Mouse (Mus musculus) right cerebral cortex, postnatal 4 days (tissue): ENCODE measurements around the gene Gm49387.

Experiments used
- DNase-seq: peaks from one replicate; pipeline ENCODE4 v3.0.0-alpha.2; 2022

Gm49387 gene

DNA sequence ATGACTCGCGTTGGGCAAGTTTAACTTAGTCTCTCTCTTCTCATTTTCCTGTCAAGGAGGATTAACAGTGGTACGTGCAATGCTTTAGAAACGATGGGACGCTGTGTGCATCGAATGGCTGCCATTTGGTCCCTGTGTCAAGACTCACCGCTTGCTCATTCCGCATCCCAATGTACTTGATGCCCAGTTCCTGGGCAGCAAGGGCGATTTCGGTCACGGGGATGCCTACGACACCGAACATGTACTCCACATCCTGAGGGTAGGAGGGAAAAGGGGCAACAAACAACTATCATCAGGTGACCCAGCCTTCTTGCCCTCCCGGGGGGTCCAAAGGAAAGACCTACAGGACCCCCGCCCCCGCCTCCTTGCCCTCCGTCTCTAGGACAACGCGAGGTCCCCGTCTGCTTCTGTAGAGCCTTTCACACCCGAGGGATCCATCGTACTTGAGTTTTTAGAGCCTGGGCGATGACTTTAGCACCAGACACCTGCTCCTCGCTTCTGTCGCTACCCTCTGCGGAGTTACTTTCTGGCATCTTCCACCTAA is at the start of gene Gm49387:
Gene Gm49387, minus strand, starts transcription at position 533 of the 544 bp plus-strand sequence.
- no peak for DNase-seq

DNA sequence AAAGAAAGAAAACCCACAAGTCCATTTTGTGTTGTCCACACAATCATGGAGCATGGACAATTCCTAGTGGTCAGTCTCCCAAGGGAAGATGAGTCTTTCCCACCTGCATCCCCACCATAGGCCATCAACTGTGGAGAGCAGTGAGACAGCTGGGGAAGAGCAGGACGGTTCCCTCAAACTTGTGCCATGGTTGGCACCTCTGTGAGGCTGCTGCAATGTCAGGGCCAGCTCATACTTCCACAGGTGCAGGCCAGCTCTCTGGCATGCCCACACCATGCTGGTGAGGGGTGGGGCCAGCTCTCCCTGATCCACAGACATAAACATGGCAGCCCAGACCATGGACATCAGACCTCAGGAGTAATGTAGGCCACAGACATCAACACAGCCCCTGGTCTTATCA is 45.6 kb upstream of the Gm49387 start:
- no peak for DNase-seq

DNA sequence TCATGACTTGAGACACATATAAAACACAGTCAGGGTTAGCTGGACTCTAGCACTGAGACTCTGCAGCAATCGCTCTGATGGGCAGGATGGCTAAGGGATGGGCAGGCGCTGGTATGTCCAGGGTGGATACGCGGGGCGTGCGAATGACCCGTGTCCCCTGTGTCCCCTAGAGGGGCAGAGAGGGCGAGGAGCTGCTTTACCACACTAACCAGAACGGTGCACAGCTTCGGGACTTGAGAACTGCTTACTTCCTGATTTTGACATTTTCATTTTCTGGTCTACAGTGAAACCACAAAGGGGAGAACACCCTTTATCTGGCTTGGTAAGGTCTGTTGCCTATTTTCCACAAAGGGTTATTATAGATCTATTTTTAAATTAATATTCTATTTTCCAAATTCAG is 45.0 kb upstream of the Gm49387 start:
- DNase-seq: no peak

DNA sequence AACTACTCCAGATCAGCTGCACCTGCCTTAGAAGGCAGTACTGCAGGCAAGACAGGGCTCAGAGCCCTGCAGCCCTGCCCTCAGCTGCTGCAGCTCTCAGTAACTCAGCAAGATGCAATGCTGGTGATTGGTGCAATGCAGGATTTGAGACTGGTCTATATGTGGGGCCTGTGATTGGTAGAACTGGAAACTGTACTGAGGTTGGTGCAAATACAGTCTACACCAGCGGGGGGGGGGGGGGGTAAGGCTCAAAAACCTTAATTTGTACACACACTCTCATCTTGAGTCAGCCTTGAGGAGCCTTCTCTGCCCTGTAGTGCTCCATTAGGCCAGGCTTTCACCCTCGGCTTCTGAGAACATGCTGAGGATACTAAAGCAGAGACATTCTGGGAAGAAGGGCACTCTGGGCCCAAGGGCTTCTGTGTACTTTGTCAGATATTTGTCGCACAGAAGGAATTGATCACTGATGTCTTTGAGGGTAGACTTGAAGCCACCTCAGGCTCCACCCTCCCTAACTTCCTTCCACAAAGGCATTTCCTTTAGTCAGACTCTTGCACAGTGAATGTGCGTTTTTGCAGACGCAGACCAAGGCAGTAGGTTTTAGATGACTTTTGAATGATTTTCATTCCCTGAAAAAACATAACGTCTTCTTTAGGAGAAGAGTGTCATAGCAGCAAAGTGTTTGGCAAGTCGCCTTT is 43.8 kb upstream of the Gm49387 start:
- DNase-seq: no peak

DNA sequence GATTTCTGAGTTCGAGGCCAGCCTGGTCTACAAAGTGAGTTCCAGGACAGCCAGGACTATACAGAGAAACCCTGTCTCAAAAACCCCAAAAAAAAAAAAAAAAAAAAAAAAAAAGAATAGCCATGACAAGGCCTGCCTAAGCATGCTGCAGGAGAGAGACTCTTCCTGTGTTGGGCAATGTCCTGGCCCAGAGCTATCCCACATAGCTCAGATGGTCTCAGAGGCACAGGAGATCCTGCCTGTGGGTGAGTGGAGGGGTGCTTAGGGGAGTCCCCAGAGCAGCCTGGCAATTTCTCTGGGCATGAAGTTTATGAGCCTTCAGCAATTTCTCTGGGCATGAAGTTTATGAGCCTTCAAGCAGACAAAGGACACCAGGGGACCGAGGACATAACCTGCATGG is 42.9 kb upstream of the Gm49387 start:
- DNase-seq: no peak

DNA sequence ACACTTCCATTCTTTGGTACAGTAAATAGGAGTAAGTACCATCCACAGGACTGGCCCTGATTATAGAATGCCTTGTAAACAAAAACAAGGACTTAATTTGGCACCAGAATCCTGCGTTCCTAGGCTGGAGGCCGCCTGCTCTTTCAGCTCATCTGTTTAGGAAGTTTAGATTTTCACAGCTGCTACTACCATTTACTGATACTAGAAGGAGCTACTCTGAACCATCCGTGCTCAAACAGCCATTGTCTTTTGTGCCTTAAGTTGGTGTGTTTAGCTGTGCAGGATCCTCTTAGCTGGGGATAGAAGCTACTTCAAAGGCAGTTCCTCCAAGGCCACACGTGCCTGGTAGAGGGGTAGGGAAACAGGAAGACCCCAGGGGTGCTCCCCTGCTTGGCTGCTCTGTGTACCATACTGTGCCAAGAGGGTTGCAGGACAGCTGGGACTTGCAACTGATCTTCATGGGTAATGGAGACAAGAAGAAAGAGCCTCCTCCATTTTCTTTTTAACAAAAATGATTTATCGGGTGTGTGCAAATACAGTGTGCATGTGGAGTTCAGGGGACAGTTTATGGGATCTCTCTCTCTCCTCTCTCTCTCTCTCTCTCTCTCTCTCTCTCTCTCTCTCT is 41.4 kb upstream of the Gm49387 start:
- DNase-seq: no peak

DNA sequence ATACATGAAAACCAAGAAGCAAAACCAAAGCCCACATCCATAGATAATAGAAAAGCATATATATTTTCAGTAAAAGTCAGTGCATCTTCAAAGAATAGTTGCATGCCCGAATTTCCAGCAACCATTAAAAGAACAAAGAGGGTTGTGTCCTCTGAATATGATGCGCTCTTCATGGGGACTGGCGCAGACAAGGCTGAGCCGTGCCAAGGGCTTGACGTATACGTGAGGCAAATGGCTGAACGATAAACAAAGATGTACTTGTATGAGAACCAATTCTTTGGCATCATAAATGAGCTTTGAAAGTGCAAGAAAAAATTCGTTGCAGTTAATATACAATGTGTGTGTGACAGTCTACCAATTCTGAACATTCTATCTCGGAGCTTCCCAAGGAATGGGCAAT is 40.6 kb upstream of the Gm49387 start:
- DNase-seq: no peak

DNA sequence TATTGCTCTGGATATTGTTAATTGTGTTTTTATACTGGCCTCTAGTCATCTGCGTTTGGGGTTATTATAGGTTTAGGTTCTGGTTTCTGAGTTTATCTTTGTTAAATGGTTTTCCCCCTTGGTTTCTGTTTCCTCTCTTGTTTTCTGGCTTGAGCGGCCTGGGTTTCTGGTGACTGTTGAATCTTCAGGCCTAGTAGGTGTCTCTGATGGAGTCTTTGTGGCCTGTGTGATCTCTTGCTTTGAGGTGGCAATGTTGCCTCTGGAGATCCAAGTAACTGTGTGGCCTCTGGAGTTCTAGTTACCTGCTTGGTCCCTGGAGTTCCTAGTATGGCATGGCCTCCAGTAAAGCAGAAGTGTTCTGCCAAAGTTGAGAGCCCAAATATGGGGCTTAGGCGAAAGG is 40.0 kb upstream of the Gm49387 start:
- DNase-seq: no peak

DNA sequence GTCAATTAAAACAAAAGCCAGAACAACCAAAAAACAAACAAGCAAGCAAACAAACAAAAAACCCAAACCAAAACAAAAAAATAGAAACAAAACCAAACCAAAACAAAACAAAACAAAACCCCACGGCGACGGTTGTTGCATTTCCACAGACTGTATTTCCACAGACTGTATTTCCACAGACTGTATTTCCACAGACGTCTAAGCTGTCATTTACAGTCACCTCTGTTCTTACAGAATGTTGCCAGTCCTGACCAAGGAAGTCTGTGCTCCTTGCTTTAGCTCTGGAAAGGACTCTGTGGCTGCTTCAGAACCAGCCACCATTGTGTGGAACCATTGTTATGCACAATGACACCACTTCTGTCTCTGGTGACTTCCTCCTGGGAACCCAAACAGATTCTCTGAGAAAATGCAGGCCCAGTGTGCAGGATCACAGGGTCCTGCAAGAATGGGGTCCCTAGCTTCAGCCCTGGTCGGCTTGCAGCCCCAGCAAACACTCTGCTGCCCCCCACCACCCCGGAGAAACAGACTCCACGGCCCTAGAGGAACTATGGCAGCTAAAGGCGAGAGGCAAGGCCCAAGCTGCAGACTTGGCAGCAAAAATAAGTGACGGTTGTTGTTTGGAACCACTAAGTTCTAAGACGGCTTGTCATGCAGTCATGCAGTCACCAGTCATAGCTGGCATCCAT is 31.1 kb upstream of the Gm49387 start:
- DNase-seq: no peak

DNA sequence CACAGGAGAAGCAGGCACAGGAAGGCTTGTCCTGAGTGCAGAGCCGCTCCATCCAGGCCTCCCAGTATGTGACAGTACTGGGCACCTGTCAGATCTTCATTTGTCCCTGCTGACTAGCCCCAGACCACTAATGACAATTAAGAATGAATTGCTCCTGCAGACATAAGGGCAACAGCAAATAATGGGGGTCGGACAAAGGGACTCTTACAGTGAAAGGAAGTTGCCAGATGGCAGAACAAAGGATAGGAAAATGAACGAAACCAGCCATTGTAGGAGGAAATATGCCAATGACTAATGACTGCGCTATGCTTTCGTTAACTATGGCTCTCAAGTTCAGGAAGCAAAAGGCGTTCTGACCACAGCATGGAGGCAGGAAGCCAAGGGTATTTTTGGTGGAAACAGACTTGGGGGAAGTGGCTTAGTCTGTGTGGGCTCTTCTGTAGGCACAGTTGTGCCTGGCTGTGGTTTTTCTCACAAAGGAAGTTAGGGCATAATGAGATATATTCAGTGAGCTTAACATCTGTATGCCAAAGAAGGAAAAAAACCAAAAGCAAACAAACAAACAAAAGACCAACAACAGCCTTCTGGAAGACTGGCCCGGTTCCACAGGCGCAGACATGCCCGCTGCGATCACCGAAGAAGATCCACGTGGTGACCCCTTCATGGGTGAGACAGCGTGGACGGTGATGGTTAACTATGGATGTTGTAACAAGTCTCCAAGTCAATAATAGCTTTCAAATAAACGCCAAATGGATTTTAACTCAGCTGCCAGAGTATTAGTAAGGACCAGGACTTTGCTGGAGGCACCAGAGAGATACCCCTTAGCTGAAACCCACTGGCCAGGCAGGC is 29.2 kb upstream of the Gm49387 start:
- no peak for DNase-seq

DNA sequence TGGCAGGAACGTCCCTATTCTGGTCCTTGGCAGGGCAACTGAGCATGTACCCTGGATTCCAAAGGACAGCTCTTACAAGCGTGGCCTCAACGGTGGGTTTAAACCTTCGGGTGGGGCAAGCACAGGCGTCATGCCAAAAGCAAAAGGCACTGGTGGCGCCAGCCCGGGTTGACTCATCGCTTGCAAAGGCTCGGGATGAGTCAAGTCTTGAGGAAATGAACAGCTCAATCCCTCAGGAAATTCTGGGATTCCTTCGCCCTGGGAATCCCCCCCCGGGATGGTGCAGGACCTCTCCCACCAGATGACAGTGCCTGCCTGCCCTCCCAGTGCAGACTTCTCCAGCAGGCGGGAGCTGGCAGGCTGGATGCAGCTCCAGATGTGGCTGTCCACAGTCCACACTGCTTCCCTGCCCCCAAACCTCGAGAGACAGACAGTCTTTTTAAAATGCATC is 28.5 kb upstream of the Gm49387 start:
- DNase-seq: no peak

DNA sequence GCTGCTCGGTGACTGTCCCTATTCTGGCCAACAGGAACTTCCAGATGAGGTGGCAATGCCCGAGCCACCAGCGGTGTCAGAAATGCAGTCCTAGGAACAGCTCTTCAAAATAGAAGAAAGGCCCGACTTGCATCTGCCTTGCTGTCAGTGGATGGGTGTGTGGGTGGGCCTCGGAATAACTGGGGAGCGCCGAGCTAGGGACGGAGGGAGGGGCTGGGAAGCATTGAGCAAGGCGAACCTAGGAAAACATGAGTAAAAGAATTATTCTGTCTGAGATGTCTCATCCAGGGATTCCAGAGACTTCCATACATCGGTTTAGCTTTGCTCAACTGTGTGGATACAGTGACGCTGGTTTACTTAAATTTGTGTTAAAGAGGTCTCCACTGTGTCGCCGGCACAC is 27.6 kb upstream of the Gm49387 start:
- no peak for DNase-seq

DNA sequence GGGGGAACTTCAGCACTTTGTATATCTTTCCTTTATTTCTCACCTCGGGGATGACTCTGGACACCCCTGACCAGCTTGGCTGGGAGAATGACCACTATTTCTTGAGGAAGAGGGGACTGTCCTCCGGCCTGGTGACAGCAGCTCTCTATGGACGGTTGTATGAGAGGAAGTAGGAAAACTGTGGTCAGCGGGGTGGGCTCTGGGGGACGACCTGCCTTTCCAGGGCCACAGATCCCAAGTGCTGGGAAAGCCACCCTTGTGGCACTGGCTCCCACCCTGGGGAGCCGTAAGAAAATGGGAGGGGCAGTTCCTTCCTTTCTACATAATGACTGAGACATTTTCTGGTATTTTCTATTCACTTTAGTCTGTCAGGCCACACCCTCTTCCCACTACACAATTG is 27.1 kb upstream of the Gm49387 start:
- no peak for DNase-seq

DNA sequence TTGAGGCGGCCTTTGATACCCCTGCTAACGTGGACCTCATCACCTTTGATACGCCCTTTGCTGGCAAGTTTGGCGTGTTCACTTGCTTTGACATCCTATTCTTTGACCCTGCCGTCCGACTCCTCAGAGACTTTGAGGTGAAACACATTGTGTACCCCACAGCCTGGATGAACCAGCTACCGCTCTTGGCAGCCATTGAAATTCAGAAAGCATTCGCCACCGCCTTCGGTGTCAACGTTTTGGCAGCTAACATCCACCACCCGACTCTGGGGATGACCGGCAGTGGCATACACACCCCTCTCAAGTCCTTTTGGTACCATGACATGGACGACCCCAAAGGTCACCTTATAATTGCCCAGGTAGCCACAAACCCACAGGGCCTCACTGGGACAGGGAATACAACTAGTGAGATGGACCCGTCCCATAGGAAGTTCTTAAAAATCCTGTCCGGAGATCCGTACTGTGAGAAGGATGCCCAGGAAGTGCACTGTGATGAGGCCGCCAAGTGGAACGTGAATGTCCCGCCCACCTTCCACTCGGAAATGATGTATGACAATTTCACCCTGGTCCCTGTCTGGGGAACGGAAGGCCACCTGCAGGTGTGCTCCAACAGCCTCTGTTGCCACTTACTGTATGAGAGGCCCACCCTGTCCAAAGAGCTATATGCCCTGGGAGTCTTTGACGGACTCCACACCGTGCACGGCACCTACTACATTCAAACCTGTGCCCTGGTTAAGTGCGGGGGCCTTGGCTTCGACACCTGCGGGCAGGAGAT is 26.4 kb upstream of the Gm49387 start:
- DNase-seq: no peak

DNA sequence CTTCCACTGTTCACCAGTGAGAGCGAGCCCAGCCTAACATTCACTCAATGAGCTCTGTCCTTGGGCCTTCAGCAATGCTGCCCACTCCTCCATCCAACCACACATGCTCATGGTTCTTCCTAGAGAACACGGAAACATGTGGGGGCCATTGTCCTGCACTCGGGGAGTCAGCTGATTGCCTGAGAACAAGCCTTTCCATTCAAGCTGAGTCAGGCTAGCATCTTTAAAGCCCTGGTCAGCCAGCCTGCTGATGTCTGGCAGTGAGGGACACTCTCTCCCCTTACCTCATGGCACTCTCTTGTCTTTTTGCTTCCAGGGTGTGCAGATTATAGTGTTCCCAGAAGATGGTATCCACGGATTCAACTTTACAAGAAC is 24.9 kb upstream of the Gm49387 start:
- no peak for DNase-seq

DNA sequence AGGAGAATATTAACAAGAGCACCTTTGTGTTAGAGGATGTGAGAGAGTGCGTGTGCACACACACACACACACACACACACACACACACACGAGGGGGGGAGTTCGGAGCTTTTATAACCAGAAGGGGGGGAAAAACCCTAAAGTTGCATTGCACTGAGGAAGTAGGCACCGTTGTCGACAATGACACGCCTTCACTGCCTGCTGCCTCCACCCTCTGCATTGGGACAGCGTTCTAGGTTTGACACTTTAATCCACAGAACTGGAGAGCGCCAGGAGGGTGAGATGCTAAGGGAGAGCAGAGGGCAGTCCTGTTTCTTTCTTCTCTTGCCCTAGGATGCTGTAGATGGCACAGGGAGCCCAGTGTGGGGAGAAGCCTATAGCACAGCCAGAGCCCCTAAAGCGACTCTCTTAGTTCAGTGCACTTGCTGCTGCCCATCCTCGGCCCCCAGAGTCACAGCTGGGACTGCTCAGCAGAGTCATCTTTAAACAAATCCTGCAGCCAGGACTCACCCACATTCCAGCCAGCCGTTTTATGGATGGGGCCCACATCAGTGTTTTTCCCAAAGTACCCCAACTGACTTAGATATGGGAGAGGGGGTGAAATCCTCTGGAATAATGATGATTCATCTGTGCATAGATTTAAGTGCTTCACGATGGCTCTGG is 24.4 kb upstream of the Gm49387 start:
- no peak for DNase-seq

DNA sequence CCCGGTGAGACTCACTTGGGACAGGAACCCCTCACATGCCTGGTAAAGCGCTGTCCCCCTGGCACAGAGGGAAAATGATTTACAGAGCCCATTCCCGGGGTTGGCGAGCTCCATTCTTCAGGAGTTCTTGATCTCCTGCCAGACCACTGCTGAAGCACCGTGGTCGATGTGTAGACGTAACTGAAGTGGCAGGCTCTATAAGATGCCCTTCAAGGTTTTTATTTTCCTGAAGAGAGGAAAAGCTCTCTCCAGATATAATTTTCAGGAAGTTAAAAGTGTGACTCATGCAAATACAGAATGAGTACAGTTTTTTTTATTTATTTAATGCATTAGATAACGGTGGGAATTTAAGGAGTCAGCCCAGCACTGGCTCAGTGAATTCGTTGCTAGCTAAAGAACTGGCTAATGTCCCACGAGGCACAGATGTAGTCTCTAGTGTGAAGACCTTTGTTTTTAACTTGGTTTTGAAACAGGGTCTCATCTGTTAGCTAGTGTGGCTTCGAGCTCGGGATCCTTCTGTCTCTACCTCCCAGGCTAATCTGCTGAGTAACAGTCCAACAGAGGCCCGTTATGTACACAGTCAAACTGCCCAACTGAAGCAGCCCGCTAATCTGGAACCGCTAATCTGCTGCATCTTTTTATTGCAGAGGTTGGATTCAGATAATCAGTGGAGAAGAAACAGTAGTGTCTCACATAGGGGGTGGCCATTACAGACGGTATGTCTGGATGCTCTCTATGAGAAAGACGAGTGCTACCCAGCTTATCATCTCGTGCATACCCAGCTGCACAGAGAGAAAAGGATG is 23.6 kb upstream of the Gm49387 start:
- DNase-seq: no peak

DNA sequence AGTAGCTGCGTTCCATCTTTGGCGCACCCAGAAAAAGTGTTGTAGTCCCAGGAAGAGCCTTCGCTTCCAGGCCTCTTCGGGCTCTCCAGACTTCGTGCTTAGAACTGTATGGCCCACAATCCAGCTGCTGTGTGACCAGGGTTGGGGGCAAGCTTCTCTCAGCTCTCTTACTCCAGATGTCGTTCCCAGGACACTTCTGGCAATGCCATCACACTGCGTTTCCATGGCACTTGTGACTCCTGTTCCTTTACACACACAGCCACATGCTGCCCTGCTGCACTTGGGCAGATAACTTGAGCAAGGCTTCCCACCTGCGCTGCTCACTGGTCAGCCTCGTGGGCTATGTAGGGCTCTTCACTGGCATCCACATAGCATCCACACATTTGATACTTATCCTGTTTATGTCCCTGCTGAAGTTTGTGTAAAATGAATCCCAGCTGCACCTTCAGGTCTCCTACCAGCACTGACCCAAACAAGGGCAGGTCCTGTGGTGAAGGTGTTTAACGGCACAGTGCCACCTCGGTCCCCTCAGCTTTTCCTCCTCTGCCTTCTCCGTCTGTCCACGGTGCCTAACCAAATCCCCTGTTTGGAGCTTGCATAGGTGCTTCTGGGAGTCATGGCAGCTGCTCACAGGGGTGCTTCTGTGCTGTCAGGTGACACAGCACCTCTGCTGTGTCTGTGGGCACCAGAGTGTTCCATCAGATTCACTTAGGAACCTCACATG is 22.9 kb upstream of the Gm49387 start:
- no peak for DNase-seq

DNA sequence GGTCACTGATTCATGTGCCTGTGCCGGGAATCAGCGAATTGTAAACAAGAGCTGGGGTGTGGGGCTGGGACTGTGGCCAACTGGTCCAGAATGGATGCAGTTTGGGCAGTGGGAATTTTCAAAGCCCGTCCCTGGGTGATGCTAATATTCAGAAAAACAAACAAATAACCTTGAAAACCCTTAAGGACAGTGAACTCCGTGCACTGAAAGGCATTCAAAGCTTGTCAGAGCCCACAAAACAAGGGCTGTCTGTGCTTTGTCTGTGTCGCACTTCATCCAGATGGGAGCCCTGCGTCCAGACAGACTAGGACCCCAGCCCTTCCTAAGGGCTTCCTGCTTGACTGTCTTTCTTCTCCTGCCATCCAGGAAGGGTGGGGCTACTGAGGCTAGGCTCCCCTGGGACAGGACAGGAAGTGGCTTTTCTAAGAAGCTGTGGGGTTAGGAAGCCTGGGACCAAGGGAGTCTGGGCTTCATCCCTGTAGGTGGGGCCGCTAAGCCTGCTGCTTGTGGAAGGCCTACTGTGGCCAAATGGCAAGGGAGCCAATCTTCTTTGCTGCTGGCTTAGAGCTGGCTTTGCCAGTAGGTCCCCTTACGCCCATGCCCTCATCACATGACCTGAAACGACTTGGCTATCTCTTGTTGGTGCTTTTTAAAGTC is 22.0 kb upstream of the Gm49387 start:
- DNase-seq: no peak
